In genomic region chr10:96105124-96105523, GRCm38 (mm10) we compare ENCODE assay signal across 10 mouse cellular contexts. TPM values are rescaled to one million over a fixed set of nuclear protein-coding genes. Genes with fewer than 3 reads are reported as not detected.
DNase-seq lines count a peak whose midpoint lies in the region; ATAC-seq lines count a peak whose summit lies in the region.
"Had no signal": no experiment of that assay in that cellular context is flagged by ENCODE, and none has a peak within 500 bp of the region (broad histone marks: within the 10 kb centered on the region; RNA-seq: fewer than 3 reads in every experiment).

No protein-coding gene starts in this region.

- no peak overlapping the region for H3K27ac ChIP-seq in midbrain, embryonic 11.5 days (ENCODE audit: low read depth, low read length)
- H3K27ac ChIP-seq: hindbrain, embryonic 15.5 days; lung, embryonic 15.5 days had no signal

- no peaks in the 10 kb centered on the region for H3K4me1 ChIP-seq in midbrain, embryonic 11.5 days (ENCODE audit: control insufficient read depth, insufficient read depth, low read length)
- H3K4me1 ChIP-seq: hindbrain, embryonic 15.5 days; lung, embryonic 15.5 days had no signal

- H3K36me3 ChIP-seq in splenic B cell, adult 2 months (ENCODE audit: control insufficient read depth, insufficient read depth, low read length, poor library complexity, severe bottlenecking) = no peaks in the 10 kb centered on the region
- no peaks in the 10 kb centered on the region for H3K36me3 ChIP-seq in midbrain, embryonic 11.5 days (ENCODE audit: control insufficient read depth, insufficient read depth, low read length)
- H3K36me3 ChIP-seq: hindbrain, embryonic 15.5 days; lung, embryonic 15.5 days had no signal

- DNase-seq in lung, postnatal 14 days = peak; percentile 5
- DNase-seq in lung, adult 18-20 months = no peak
- peak; percentile 36 for DNase-seq in NIH3T3 (ENCODE audit: low read depth)
- DNase-seq in splenic B cell, adult 2 months (ENCODE audit: low read depth, low spot score) = peak; percentile 48
- no peak for DNase-seq in adrenal gland, postnatal 10 days
- DNase-seq in midbrain, embryonic 11.5 days (ENCODE audit: low spot score, missing footprints) = no peak
- DNase-seq: cerebellum, adult 11-12 months had no signal

- no peaks in the 10 kb centered on the region for H3K9me3 ChIP-seq in midbrain, embryonic 11.5 days (ENCODE audit: control insufficient read depth, low read length)
- H3K9me3 ChIP-seq: hindbrain, embryonic 15.5 days; lung, embryonic 15.5 days had no signal

- no peaks in the 10 kb centered on the region for H3K27me3 ChIP-seq in splenic B cell, adult 2 months (ENCODE audit: control insufficient read depth, insufficient read depth, low read length, poor library complexity, severe bottlenecking)
- H3K27me3 ChIP-seq in midbrain, embryonic 11.5 days (ENCODE audit: control insufficient read depth, insufficient read depth, low read length) = no peaks in the 10 kb centered on the region
- H3K27me3 ChIP-seq: hindbrain, embryonic 15.5 days; lung, embryonic 15.5 days had no signal

- H3K4me3 ChIP-seq in midbrain, embryonic 11.5 days (ENCODE audit: low read depth, low read length) = no peak overlapping the region
- H3K4me3 ChIP-seq: hindbrain, embryonic 15.5 days; lung, embryonic 15.5 days had no signal

- H3K9ac ChIP-seq in midbrain, embryonic 11.5 days (ENCODE audit: low read length) = no peak overlapping the region
- H3K9ac ChIP-seq: hindbrain, embryonic 15.5 days; lung, embryonic 15.5 days had no signal

- 82% methylated on average over 2 of the region's 2 CpGs for WGBS in midbrain, embryonic 11.5 days

- no peak overlapping the region for H3K4me2 ChIP-seq in midbrain, embryonic 11.5 days
- H3K4me2 ChIP-seq: hindbrain, embryonic 15.5 days; lung, embryonic 15.5 days had no signal

- ATAC-seq in erythroblast, adult 5-6 weeks (replicated peaks; ENCODE audit: low FRiP score, poor library complexity, severe bottlenecking) = peak; percentile 73
- ATAC-seq in midbrain, embryonic 11.5 days (ENCODE audit: low FRiP score) = no peak

RNA-seq across cellular contexts. Expression of gene Gm5426, which starts 31.3 kb away (rescaled TPM):
- not detected in 2 replicates for total RNA-seq in erythroblast, adult 5-6 weeks (2015; ENCODE audit: low replicate concordance)
- not detected in 2 replicates for total RNA-seq in erythroblast, adult 5-6 weeks (2017; ENCODE audit: low replicate concordance)
- not detected for total RNA-seq in adrenal gland, postnatal 10 days (2021)
- not detected in 2 replicates for polyA plus RNA-seq in midbrain, embryonic 11.5 days (2014; fragmentation: Nextera tagmentation; extraction: Ambion mirVana)
- polyA plus RNA-seq: hindbrain, embryonic 15.5 days; lung, embryonic 15.5 days had no signal

Comparison
In these comparisons a context has a peak if more than half of its experiments do, and no peak if none do; other contexts are left out.
1. DNase-seq: peak in lung, postnatal 14 days (single experiment), NIH3T3 (single experiment) and splenic B cell, adult 2 months (single experiment); none in lung, adult 18-20 months (0 of 2), adrenal gland, postnatal 10 days (single experiment) and midbrain, embryonic 11.5 days (single experiment).